Mouse (Mus musculus) heart, postnatal 0 days (tissue): ENCODE measurements around the gene Prg2.

ENCODE experiments used
- CTCF ChIP-seq: IDR thresholded peaks from 2 replicates; pipeline ENCODE4 v1.5.1; 2016; ENCODE audit warnings: antibody characterized with exemption, control low read depth, low read depth
- EP300 ChIP-seq: IDR thresholded peaks from 2 replicates; pipeline ENCODE4 v1.6.1; 2016; ENCODE audit warnings: antibody characterized with exemption, low read depth

GRCm38 (mm10) chr2:85009212-85009611 lies 29.0 kb downstream of the Prg2 start:
- TF ChIP-seq CTCF = no peak
- no peak for TF ChIP-seq EP300
